Mouse (Mus musculus): ENCODE data around the gene Glra1. TPM values are rescaled to one million over a fixed set of nuclear protein-coding genes. Genes with fewer than 3 reads are reported as not detected.

Gene Glra1
- total and polyA plus RNA-seq, 3 experiments = 0.11 TPM; not detected in 2

GRCm38 (mm10) chr11:55571144-55571543 lies 36.9 kb downstream of the Glra1 start:
- DNase-seq (ENCODE audit: low spot score) (no peak), ATAC-seq (ENCODE audit: extremely low read depth, insufficient number of reproducible peaks, low FRiP score, poor library complexity, severe bottlenecking) (no peak)
- Histone ChIP-seq H3K4me3 (ENCODE audit: low read depth, low read length) (no peak overlapping the region), H3K9me3 (replicated peaks) (no peaks in the 10 kb centered on the region), H3K36me3 (replicated peaks) (no peaks in the 10 kb centered on the region), H3K27me3 (ENCODE audit: insufficient read depth, low read length) (no peaks in the 10 kb centered on the region), H3K4me1 (ENCODE audit: insufficient read depth, low read depth, low read length) (no peaks in the 10 kb centered on the region)
- no peak for TF ChIP-seq GATA2 (IDR thresholded peaks at IDR 0.05; ENCODE audit: borderline replicate concordance, low read depth, low read length)
- peak; percentile 32; the same call in 1 of the 2 replicates for TF ChIP-seq CTCF (IDR thresholded peaks at IDR 0.05; ENCODE audit: low read depth, low read length)

GRCm38 (mm10) chr11:55566309-55567099 lies 41.5 kb downstream of the Glra1 start:
- ATAC-seq (ENCODE audit: extremely low read depth, insufficient number of reproducible peaks, low FRiP score, poor library complexity, severe bottlenecking) (no peak), DNase-seq (ENCODE audit: low spot score) (no peak)
- Histone ChIP-seq H3K27me3 (ENCODE audit: insufficient read depth, low read length) (no peaks in the 10 kb centered on the region), H3K4me3 (ENCODE audit: low read depth, low read length) (no peak overlapping the region), H3K9me3 (replicated peaks) (no peaks in the 10 kb centered on the region), H3K4me1 (ENCODE audit: insufficient read depth, low read depth, low read length) (no peaks in the 10 kb centered on the region), H3K36me3 (replicated peaks) (no peaks in the 10 kb centered on the region)
- no peak for TF ChIP-seq CTCF (IDR thresholded peaks at IDR 0.05; ENCODE audit: low read depth, low read length)
- no peak for TF ChIP-seq TAL1 (conservative IDR thresholded peaks at IDR 0.05; ENCODE audit: low read depth, low read length)
- TF ChIP-seq POLR2AphosphoS5 (IDR thresholded peaks at IDR 0.05; ENCODE audit: insufficient replicate concordance, low read depth, low read length) = no peak
- TF ChIP-seq GATA1 (IDR thresholded peaks at IDR 0.05; ENCODE audit: borderline replicate concordance, low read length) = no peak
- TF ChIP-seq GATA2 (IDR thresholded peaks at IDR 0.05; ENCODE audit: borderline replicate concordance, low read depth, low read length) = no peak

DNA sequence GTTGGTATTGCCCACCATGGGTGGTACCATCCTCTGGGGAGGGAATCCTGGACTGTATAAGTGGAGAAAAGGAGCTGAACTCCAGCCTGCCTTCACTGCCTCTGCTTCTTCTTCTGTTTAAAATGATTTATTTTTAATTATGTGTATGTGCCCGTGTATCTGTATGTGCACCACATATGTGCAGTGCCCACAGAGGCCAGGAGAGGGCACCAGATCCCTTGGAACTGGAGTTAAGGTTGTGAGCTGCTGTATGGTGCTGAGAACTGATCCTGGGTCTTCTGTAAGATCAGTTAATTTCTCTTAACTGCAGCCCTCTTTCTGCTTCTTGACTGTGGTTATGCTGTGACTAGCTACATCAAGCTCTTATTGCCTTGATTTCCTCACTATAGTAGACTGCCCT lies 62.3 kb downstream of the Glra1 start:
- Histone ChIP-seq H3K27me3 (ENCODE audit: insufficient read depth, low read length) (no peaks in the 10 kb centered on the region), H3K4me3 (ENCODE audit: low read depth, low read length) (no peak overlapping the region), H3K36me3 (replicated peaks) (no peaks in the 10 kb centered on the region), H3K9me3 (replicated peaks) (peaks cover 5% of the 10 kb centered on the region; the same call in 1 of the 2 replicates), H3K4me1 (ENCODE audit: insufficient read depth, low read depth, low read length) (no peaks in the 10 kb centered on the region)
- no peak for ATAC-seq (ENCODE audit: extremely low read depth, insufficient number of reproducible peaks, low FRiP score, poor library complexity, severe bottlenecking)
- DNase-seq (ENCODE audit: low spot score) = no peak
- TF ChIP-seq TAL1 (conservative IDR thresholded peaks at IDR 0.05; ENCODE audit: low read depth, low read length) = no peak
- TF ChIP-seq GATA2 (IDR thresholded peaks at IDR 0.05; ENCODE audit: borderline replicate concordance, low read depth, low read length) = no peak
- no peak for TF ChIP-seq CTCF (IDR thresholded peaks at IDR 0.05; ENCODE audit: low read depth, low read length)
- TF ChIP-seq GATA1 (IDR thresholded peaks at IDR 0.05; ENCODE audit: borderline replicate concordance, low read length) = no peak
- no peak for TF ChIP-seq POLR2AphosphoS5 (IDR thresholded peaks at IDR 0.05; ENCODE audit: insufficient replicate concordance, low read depth, low read length)

DNA sequence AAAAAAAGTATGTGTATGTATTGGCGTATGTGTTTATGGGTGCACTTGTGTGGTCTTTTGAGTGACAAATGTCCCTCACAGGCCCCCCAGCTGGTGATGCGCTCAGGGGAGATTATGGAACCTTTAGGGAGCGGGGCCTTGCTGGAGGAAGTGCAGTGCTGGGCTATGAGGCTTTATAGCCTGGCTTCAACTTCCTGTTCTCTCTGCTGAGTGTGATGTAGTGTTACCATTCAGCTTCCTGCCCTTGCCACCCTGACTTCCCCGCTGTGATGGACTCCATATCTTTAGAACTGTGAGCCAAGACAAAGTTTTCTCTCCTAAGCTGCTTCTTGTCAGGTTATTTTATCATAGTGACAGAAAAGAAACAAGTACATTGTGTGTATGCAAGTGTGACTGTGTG lies 65.3 kb downstream of the Glra1 start:
- Histone ChIP-seq H3K4me1 (ENCODE audit: insufficient read depth, low read depth, low read length) (no peaks in the 10 kb centered on the region), H3K9me3 (replicated peaks) (peaks cover 5% of the 10 kb centered on the region; the same call in 1 of the 2 replicates), H3K36me3 (replicated peaks) (no peaks in the 10 kb centered on the region), H3K27me3 (ENCODE audit: insufficient read depth, low read length) (peaks cover 2% of the 10 kb centered on the region; the same call in 1 of the 2 replicates), H3K4me3 (ENCODE audit: low read depth, low read length) (no peak overlapping the region)
- no peak for DNase-seq (ENCODE audit: low spot score)
- TF ChIP-seq GATA2 (IDR thresholded peaks at IDR 0.05; ENCODE audit: borderline replicate concordance, low read depth, low read length) = no peak
- TF ChIP-seq TAL1 (conservative IDR thresholded peaks at IDR 0.05; ENCODE audit: low read depth, low read length) = no peak
- no peak for TF ChIP-seq GATA1 (IDR thresholded peaks at IDR 0.05; ENCODE audit: borderline replicate concordance, low read length)
- TF ChIP-seq CTCF (IDR thresholded peaks at IDR 0.05; ENCODE audit: low read depth, low read length) = no peak
- TF ChIP-seq POLR2AphosphoS5 (IDR thresholded peaks at IDR 0.05; ENCODE audit: insufficient replicate concordance, low read depth, low read length) = no peak
- no peak for ATAC-seq (ENCODE audit: extremely low read depth, insufficient number of reproducible peaks, low FRiP score, poor library complexity, severe bottlenecking)

DNA sequence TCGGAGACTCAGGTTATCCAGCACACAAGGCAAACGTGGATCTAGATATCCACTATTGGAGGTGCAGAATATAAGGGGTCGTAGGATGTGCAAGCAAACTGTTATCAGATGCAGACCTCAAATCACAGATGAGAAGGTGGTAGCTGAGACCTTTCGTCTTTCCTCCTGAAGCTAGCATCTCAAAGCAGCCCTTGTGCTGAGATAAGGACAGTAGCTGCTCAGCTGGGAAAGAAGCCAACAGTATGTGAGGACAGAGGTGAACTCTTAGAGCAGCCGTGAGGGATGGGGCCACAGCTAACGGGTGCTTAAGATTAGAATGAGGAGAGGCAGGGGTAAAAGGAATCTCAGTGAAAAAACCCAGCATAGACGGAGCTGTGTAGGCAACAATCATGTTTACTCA lies 65.9 kb downstream of the Glra1 start:
- Histone ChIP-seq H3K9me3 (replicated peaks) (peaks cover 5% of the 10 kb centered on the region; the same call in 1 of the 2 replicates), H3K4me3 (ENCODE audit: low read depth, low read length) (no peak overlapping the region), H3K4me1 (ENCODE audit: insufficient read depth, low read depth, low read length) (no peaks in the 10 kb centered on the region), H3K36me3 (replicated peaks) (no peaks in the 10 kb centered on the region), H3K27me3 (ENCODE audit: insufficient read depth, low read length) (peaks cover 2% of the 10 kb centered on the region; the same call in 1 of the 2 replicates)
- ATAC-seq (ENCODE audit: extremely low read depth, insufficient number of reproducible peaks, low FRiP score, poor library complexity, severe bottlenecking) = no peak
- TF ChIP-seq GATA2 (IDR thresholded peaks at IDR 0.05; ENCODE audit: borderline replicate concordance, low read depth, low read length) = no peak
- no peak for TF ChIP-seq CTCF (IDR thresholded peaks at IDR 0.05; ENCODE audit: low read depth, low read length)
- no peak for TF ChIP-seq POLR2AphosphoS5 (IDR thresholded peaks at IDR 0.05; ENCODE audit: insufficient replicate concordance, low read depth, low read length)
- no peak for TF ChIP-seq GATA1 (IDR thresholded peaks at IDR 0.05; ENCODE audit: borderline replicate concordance, low read length)
- no peak for TF ChIP-seq TAL1 (conservative IDR thresholded peaks at IDR 0.05; ENCODE audit: low read depth, low read length)
- DNase-seq (ENCODE audit: low spot score) = no peak

DNA sequence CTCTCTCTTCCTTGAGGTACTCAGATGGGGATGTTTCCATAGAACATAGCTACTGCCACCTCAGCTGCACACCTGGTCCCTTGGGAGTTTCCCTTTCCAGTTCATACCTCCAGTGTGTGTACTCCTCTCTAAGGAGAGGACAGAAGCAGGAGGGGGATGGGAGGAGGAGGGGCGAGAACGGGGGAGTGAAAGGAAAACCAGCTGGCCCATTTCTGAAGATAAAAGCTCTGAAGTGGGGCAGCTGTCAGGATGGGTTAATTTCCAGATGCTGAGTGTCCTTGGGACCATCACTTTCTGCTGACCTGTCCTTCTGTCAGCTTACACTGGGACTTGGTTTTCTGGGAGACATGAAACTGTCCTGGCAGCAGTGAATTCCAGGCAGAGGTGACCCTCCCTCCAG lies 73.2 kb downstream of the Glra1 start:
- H3K27me3 ChIP-seq (ENCODE audit: insufficient read depth, low read length) = peaks cover 9% of the 10 kb centered on the region; the same call in 1 of the 2 replicates
- DNase-seq (ENCODE audit: low spot score) (no peak), ATAC-seq (ENCODE audit: extremely low read depth, insufficient number of reproducible peaks, low FRiP score, poor library complexity, severe bottlenecking) (no peak)
- H3K4me1 ChIP-seq (ENCODE audit: insufficient read depth, low read depth, low read length) = peaks cover 15% of the 10 kb centered on the region
- TF ChIP-seq GATA1 (IDR thresholded peaks at IDR 0.05; ENCODE audit: borderline replicate concordance, low read length) = no peak
- no peak for TF ChIP-seq POLR2AphosphoS5 (IDR thresholded peaks at IDR 0.05; ENCODE audit: insufficient replicate concordance, low read depth, low read length)
- no peak for TF ChIP-seq TAL1 (conservative IDR thresholded peaks at IDR 0.05; ENCODE audit: low read depth, low read length)
- TF ChIP-seq CTCF (IDR thresholded peaks at IDR 0.05; ENCODE audit: low read depth, low read length) = no peak
- no peak for TF ChIP-seq GATA2 (IDR thresholded peaks at IDR 0.05; ENCODE audit: borderline replicate concordance, low read depth, low read length)
- H3K4me3 ChIP-seq (ENCODE audit: low read depth, low read length) = no peak overlapping the region
- H3K9me3 ChIP-seq (replicated peaks) = no peaks in the 10 kb centered on the region
- no peaks in the 10 kb centered on the region for H3K36me3 ChIP-seq (replicated peaks)
